Mouse (Mus musculus): ENCODE results near the gene Nat8l.

Nat8l gene

DNA sequence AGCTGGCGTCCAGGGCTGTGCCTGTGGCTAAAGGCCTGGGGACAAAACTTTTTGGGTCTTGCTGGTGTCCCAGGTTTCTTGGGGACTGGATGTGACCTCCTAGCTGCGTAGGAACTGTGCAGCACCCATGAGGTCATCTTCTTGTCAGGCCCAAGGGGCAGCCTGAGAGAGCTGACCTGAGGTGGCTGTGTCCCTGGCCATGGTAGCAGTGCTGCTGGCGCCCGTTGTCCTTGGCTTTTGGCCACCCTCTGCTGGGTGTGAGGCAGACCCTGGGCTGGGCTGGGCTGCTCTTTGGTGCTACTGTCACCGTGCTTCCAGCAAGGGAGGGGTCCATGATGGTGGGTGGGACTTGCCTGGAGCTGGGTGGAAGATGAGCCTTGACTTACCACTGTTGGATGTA is 8.8 kb downstream of the Nat8l start:
- DNase-seq (ENCODE audit: low spot score): no peak

DNA sequence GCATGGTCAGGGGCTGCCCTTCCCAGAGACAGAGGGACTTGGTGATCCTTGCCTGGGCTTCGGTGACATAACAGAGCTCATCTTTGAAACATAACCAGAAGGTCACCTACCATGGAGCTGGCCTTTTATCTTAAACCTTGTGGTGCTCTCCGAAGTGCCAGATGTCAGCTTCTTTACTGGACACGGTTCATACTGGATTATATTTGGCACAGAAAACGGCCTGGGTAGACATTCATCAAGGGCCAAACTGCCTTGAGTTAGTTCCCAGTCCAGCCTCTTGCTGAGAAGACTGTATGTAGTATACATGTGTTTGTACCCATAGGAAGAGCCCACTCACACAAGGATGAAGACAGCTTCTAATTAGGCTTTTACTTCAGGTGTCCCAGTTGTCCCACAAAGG is 11.0 kb downstream of the Nat8l start:
- peak; percentile 53 for DNase-seq (ENCODE audit: low spot score)

DNA sequence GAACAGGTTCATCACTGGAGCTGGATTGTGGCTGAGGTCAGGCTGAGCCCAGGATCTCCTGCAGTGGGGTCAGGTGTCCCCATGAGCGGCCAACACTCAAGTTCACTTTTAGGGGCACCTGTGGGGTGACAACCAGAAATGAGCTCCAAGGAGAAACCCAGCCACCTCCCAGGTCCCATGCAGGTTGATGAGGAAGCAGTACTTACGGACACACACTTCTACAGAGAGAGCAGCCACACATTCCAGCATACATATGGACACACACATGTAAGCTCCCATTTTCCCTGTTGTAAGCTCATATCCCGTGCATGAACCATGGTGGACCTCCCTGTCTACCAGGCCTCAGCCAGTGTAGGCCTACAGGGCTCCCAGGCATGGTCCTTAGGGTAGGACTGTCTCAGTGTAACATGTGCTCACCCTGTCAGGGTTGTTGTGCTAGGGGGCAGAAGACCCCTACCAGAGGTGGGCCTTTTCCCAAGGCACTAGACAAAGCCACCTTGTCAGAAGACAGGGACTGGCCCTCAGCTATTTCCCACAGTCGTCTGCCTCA is 11.7 kb downstream of the Nat8l start:
- DNase-seq (ENCODE audit: low spot score): no peak

DNA sequence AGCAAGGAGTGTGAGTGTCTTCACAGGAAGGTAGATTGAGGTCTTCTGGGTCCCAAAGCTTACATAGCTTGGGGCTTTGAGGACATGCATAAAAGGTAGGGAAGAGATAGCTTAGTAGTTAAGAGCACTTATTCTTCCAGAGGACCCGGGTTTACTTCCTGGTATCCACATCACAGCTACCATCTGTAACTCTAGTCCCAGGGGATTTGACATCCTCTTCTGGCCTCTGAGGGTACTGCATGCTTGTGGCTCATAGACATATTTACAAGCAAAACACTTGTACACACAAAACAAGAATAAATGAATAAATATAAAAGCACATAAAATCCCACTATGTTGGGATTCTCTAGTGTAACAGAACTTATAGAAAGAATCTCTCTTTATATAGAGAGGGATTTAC is 18.9 kb downstream of the Nat8l start:
- DNase-seq (ENCODE audit: low spot score): no peak

DNA sequence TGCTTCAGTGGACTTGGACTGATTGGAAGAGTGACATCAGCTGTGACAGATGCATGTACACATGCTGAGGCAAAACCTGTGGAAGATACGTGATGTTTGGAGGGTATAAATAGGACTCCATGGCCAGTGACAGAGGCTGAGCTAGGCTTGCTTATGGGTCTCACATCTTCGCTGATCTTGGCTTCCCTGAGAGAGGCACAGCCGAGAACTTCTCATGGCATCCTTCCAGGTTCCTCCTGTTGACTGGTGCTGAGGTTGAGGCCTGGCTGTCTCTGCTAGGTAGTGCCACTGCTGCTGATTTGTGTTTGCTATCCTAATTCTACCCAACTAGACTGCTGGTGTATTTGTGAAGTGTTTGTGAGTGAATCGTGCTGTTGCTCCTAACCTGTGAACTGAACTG is 23.2 kb downstream of the Nat8l start:
- no peak for DNase-seq (ENCODE audit: low spot score)

DNA sequence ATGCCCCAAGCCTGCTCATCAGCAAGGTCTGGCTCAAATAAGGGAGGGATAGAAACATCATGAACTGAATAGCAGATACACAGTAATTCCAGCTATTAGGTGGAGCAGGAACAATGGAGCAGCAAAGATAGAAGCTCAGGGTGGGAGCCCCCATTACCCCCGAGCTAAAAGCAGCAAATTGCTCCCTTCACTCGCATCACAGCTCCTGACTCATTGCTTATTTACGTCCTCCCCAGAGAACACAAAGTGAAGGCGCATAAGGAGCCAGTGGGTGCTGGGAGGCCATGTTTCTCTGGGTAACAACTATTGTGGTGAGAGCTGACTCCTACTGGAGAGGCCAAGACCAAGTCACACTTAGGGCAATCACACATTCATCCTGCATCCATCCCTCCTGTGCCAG is 34.3 kb downstream of the Nat8l start:
- no peak for DNase-seq (ENCODE audit: low spot score)

DNA sequence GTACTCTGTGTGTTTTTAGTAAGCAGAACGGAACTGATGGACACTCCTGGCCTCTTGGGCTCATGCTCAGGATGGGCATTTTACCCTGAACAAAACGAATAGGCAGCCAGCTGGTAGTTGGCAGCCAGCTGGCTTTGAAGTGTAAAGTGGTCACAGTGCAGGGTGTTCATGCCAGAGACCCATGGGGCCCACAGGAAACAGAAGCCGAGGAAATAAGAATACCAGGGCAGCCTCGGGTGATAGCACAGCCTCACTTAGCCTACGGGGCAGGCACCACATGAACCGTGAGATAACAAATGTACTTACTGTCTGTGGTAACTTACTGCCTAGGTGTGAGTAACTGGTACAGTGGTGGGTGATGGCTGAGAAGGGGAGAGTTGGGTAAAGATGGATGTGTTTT is 35.2 kb downstream of the Nat8l start:
- no peak for DNase-seq (ENCODE audit: low spot score)

DNA sequence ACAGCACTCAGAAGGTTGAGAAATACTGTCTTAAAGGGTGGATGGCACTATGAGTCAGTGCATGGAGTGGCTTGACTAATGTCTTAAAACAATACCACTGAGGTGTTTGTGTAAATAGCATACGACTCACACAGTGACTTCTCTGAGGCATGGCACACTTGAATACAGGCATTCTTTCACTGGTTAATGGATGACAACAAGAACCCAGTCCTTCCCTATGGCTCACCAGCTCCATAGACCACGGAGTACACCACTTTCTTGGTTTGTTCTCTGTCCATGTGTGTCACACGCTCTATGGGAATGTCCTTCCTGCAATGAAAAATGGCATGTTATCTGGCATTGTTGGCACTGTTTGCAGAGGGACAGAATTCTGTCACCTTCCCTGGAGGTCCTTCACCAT is 36.7 kb downstream of the Nat8l start:
- DNase-seq (ENCODE audit: low spot score): no peak
